Mouse (Mus musculus): ENCODE data around the gene Zc3h10.
A peak's percentile ranks its signal among the peaks of the same experiment; 100 is the strongest.

DNA sequence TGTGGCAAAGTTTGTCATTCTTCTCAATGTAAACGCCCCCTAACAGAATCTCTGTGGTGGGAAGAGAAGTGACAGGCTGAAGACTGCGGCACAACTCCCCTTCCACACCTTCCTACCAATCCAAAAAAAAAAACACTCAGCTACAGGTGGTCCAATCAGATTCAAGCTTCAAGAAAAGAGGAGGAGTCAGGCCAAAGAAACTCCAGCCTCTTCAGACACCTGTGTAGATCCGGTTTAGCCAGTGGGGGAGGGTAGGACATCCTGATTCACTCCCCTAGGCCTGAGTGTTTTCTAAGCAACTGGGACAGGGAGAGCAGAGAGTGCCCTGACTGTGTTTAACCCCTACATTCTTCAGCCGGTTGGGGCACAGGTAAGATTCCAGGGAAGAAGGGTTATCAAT, 36.8 kb upstream of the Zc3h10 start:
- TF ChIP-seq CTCF (IDR thresholded peaks at IDR 0.05; ENCODE audit: low read depth) = no peak
- peak; percentile 59 for TF ChIP-seq EP300 (optimal IDR thresholded peaks at IDR 0.05)

Data from stomach, postnatal 0 days (tissue).